Mouse (Mus musculus): ENCODE measurements around the gene Treh.
"Not testable (repeated sequence)": the region's sequence is repeated elsewhere in the genome, so short reads cannot be mapped to it uniquely, and the experiment has no call there.

Gene Treh

GRCm38 (mm10) chr9:44673005-44673404 lies at the start of gene Treh:
Treh (plus strand) TSS chr9:44673233.
- DNase-seq (ENCODE audit: low spot score in 2 of 2): no peak

GRCm38 (mm10) chr9:44624390-44624789 lies 48.6 kb upstream of the Treh start:
- no peak for DNase-seq (ENCODE audit: low spot score in 2 of 2)

GRCm38 (mm10) chr9:44626268-44626667 lies 46.8 kb upstream of the Treh start:
- no peak for DNase-seq (ENCODE audit: low spot score in 2 of 2)

- DNase-seq (ENCODE audit: low spot score in 2 of 2): no peak
These were observed 35.4 kb upstream of the Treh start for GRCm38 (mm10) chr9:44637551-44638169.

- not testable (repeated sequence) for DNase-seq (ENCODE audit: low spot score in 2 of 2)
These were observed 34.3 kb upstream of the Treh start for GRCm38 (mm10) chr9:44638726-44639125.

- not testable (repeated sequence) for DNase-seq (ENCODE audit: low spot score in 2 of 2)
These were observed 33.0 kb upstream of the Treh start for GRCm38 (mm10) chr9:44640028-44640427.

GRCm38 (mm10) chr9:44640646-44641357 lies 32.2 kb upstream of the Treh start:
- no peak for DNase-seq (ENCODE audit: low spot score in 2 of 2)

- DNase-seq (ENCODE audit: low spot score in 2 of 2): no peak
These were observed 31.4 kb upstream of the Treh start for GRCm38 (mm10) chr9:44641616-44642015.

GRCm38 (mm10) chr9:44643103-44643502 lies 29.9 kb upstream of the Treh start:
- DNase-seq (ENCODE audit: low spot score in 2 of 2): no peak

- no peak for DNase-seq (ENCODE audit: low spot score in 2 of 2)
These were observed 28.8 kb upstream of the Treh start for GRCm38 (mm10) chr9:44644186-44644585.

- no peak for DNase-seq (ENCODE audit: low spot score in 2 of 2)
These were observed 27.6 kb upstream of the Treh start for GRCm38 (mm10) chr9:44645481-44645880.

- DNase-seq (ENCODE audit: low spot score in 2 of 2): no peak
These were observed 27.1 kb upstream of the Treh start for GRCm38 (mm10) chr9:44645924-44646323.

- no peak for DNase-seq (ENCODE audit: low spot score in 2 of 2)
These were observed 26.7 kb upstream of the Treh start for GRCm38 (mm10) chr9:44646366-44646765.

- no peak for DNase-seq (ENCODE audit: low spot score in 2 of 2)
These were observed 26.0 kb upstream of the Treh start for GRCm38 (mm10) chr9:44647026-44647425.

GRCm38 (mm10) chr9:44647656-44648055 lies 25.4 kb upstream of the Treh start:
- DNase-seq (ENCODE audit: low spot score in 2 of 2): no peak

- DNase-seq (ENCODE audit: low spot score in 2 of 2): no peak
These were observed 24.2 kb upstream of the Treh start for GRCm38 (mm10) chr9:44648881-44649281.

- DNase-seq (ENCODE audit: low spot score in 2 of 2): peak in 1 of 2 experiments; percentile 64
These were observed 21.0 kb upstream of the Treh start for GRCm38 (mm10) chr9:44652027-44652426.

- DNase-seq (ENCODE audit: low spot score in 2 of 2): no peak
These were observed 19.1 kb upstream of the Treh start for GRCm38 (mm10) chr9:44653896-44654295.

- DNase-seq (ENCODE audit: low spot score in 2 of 2): peak in 1 of 2 experiments; percentile 44
These were observed 17.7 kb upstream of the Treh start for GRCm38 (mm10) chr9:44655098-44656066.

- no peak for DNase-seq (ENCODE audit: low spot score in 2 of 2)
These were observed 9.3 kb upstream of the Treh start for GRCm38 (mm10) chr9:44663706-44664105.

- DNase-seq (ENCODE audit: low spot score in 2 of 2): no peak
These were observed 1.6 kb upstream of the Treh start for GRCm38 (mm10) chr9:44671416-44671815.

GRCm38 (mm10) chr9:44672291-44672865 lies 655 bp upstream of the Treh start:
- DNase-seq (ENCODE audit: low spot score in 2 of 2): no peak

Measured in frontal cortex, postnatal 10 days (tissue).